Mouse (Mus musculus) hindbrain, embryonic 12.5 days (tissue): ENCODE data around the gene Adgb. TPM values are rescaled to one million over a fixed set of nuclear protein-coding genes. Genes with fewer than 3 reads are reported as not detected.

Source experiments
- ATAC-seq: fragments of 200-750 bp; cut with Nextera tagmentation; 2 replicates; pipeline ENCODE4 v1.8.0; 2017; ENCODE audit warnings: moderate TSS enrichment; ENCODE audit not compliant: low FRiP score
- H3K27ac ChIP-seq: fragments of 300-500 bp; sonication (generic); 2 replicates; pipeline ENCODE4 v1.5.1; 2016; ENCODE audit warnings: mild to moderate bottlenecking
- H3K27me3 ChIP-seq: fragments of 300-500 bp; sonication (generic); 2 replicates; pipeline ENCODE4 v1.6.1; 2016; ENCODE audit warnings: mild to moderate bottlenecking
- H3K36me3 ChIP-seq: fragments of 300-500 bp; sonication (generic); 2 replicates; pipeline ENCODE4 v1.6.1; 2016; ENCODE audit warnings: mild to moderate bottlenecking
- H3K4me1 ChIP-seq: fragments of 300-500 bp; sonication (generic); 2 replicates; pipeline ENCODE4 v1.6.1; 2016
- H3K4me2 ChIP-seq: fragments of 300-500 bp; sonication (generic); replicated peaks from 2 replicates; pipeline ENCODE4 v1.6.1; 2016; ENCODE audit warnings: mild to moderate bottlenecking
- H3K4me3 ChIP-seq: fragments of 300-500 bp; sonication (generic); 2 replicates; pipeline ENCODE4 v1.5.1; 2016; ENCODE audit warnings: mild to moderate bottlenecking
- H3K9ac ChIP-seq: fragments of 300-500 bp; sonication (generic); 2 replicates; pipeline ENCODE4 v1.6.1; 2016; ENCODE audit warnings: mild to moderate bottlenecking, moderate library complexity
- H3K9me3 ChIP-seq: fragments of 300-500 bp; sonication (generic); replicated peaks from 2 replicates; pipeline ENCODE4 v1.6.1; 2016; ENCODE audit warnings: mild to moderate bottlenecking
- WGBS: fragments of 180-500 bp; shearing (Covaris S2); methylation state at CpG from one replicate; pipeline ENCODE4 v1.1.7; 2016; 5-methylcytosine and 5-hydroxymethylcytosine counted together
- polyA plus RNA-seq: library from polyadenylated mRNA; unstranded; fragments of >200 nt; fragmentation: Nextera tagmentation; extraction: Ambion mirVana; gene quantifications from 2 replicates; pipeline ENCODE4 v1.2.1, GENCODE M21; 2016

Gene Adgb
- polyA plus RNA-seq, 1 experiment from 2014 or later, result 0.53 TPM

- no peaks in the 10 kb centered on the region for H3K9me3 ChIP-seq
- ATAC-seq, result no peak
Observed at GRCm38 (mm10) chr10:10429635-10430034, 42.5 kb downstream of the Adgb start.

GRCm38 (mm10) chr10:10429032-10429431 lies 43.1 kb downstream of the Adgb start:
- Histone ChIP-seq H3K36me3 (no peaks in the 10 kb centered on the region), H3K4me3 (no peak overlapping the region), H3K4me2 (no peak overlapping the region), H3K27me3 (no peaks in the 10 kb centered on the region), H3K9ac (no peak overlapping the region), H3K9me3 (no peaks in the 10 kb centered on the region), H3K27ac (no peak overlapping the region), H3K4me1 (no peaks in the 10 kb centered on the region)
- ATAC-seq, result no peak
- WGBS, result 88% methylated on average over 7 of the region's 7 CpGs

More at GRCm38 (mm10) chr10:10429635-10430034, 42.5 kb downstream of the Adgb start:
- 75% methylated on average over 5 of the region's 5 CpGs for WGBS
- H3K27me3 ChIP-seq, result no peaks in the 10 kb centered on the region
- H3K4me1 ChIP-seq, result no peaks in the 10 kb centered on the region
- H3K9ac ChIP-seq, result no peak overlapping the region
- no peak overlapping the region for H3K4me3 ChIP-seq
- no peak overlapping the region for H3K27ac ChIP-seq
- no peak overlapping the region for H3K4me2 ChIP-seq
- H3K36me3 ChIP-seq, result no peaks in the 10 kb centered on the region

GRCm38 (mm10) chr10:10424383-10424782 lies 47.7 kb downstream of the Adgb start:
- no peaks in the 10 kb centered on the region for H3K9me3 ChIP-seq
- no peak overlapping the region for H3K4me2 ChIP-seq
- no peak overlapping the region for H3K9ac ChIP-seq
- H3K36me3 ChIP-seq, result no peaks in the 10 kb centered on the region
- 96% methylated on average over 2 of the region's 2 CpGs for WGBS
- no peaks in the 10 kb centered on the region for H3K4me1 ChIP-seq
- ATAC-seq, result no peak
- no peak overlapping the region for H3K4me3 ChIP-seq
- no peak overlapping the region for H3K27ac ChIP-seq
- no peaks in the 10 kb centered on the region for H3K27me3 ChIP-seq

- H3K9me3 ChIP-seq, result no peaks in the 10 kb centered on the region
- no peaks in the 10 kb centered on the region for H3K27me3 ChIP-seq
- H3K4me3 ChIP-seq, result no peak overlapping the region
- no peak overlapping the region for H3K4me2 ChIP-seq
- H3K4me1 ChIP-seq, result no peaks in the 10 kb centered on the region
- ATAC-seq, result no peak
- no peaks in the 10 kb centered on the region for H3K36me3 ChIP-seq
- no peak overlapping the region for H3K27ac ChIP-seq
- no peak overlapping the region for H3K9ac ChIP-seq
- WGBS, result 80% methylated on average over 5 of the region's 5 CpGs
Observed at GRCm38 (mm10) chr10:10411046-10411445, 61.1 kb downstream of the Adgb start.

GRCm38 (mm10) chr10:10408166-10408565 lies 64.0 kb downstream of the Adgb start:
- peak; percentile 40; the same call in 1 of the 2 replicates for ATAC-seq
- WGBS, result 60% methylated on average over 3 of the region's 3 CpGs
- H3K4me1 ChIP-seq, result no peaks in the 10 kb centered on the region
- no peaks in the 10 kb centered on the region for H3K36me3 ChIP-seq
- no peaks in the 10 kb centered on the region for H3K9me3 ChIP-seq
- no peaks in the 10 kb centered on the region for H3K27me3 ChIP-seq
- no peak overlapping the region for H3K4me2 ChIP-seq
- no peak overlapping the region for H3K4me3 ChIP-seq
- no peak overlapping the region for H3K27ac ChIP-seq
- H3K9ac ChIP-seq, result no peak overlapping the region

GRCm38 (mm10) chr10:10395784-10396481 lies 76.2 kb downstream of the Adgb start:
- H3K36me3 ChIP-seq, result no peaks in the 10 kb centered on the region
- WGBS, result 75% methylated on average over 4 of the region's 4 CpGs

GRCm38 (mm10) chr10:10374629-10375028 lies 97.5 kb downstream of the Adgb start:
- WGBS, result 58% methylated on average over 1 of the region's 1 CpGs
- Histone ChIP-seq H3K9ac (no peak overlapping the region), H3K4me3 (no peak overlapping the region), H3K4me1 (no peaks in the 10 kb centered on the region), H3K9me3 (no peaks in the 10 kb centered on the region), H3K4me2 (no peak overlapping the region), H3K36me3 (no peaks in the 10 kb centered on the region), H3K27ac (no peak overlapping the region), H3K27me3 (no peaks in the 10 kb centered on the region)
- ATAC-seq, result no peak

More at GRCm38 (mm10) chr10:10395784-10396481, 76.2 kb downstream of the Adgb start:
- Histone ChIP-seq H3K9ac (no peak overlapping the region), H3K27ac (no peak overlapping the region), H3K4me2 (no peak overlapping the region), H3K4me1 (no peaks in the 10 kb centered on the region), H3K27me3 (no peaks in the 10 kb centered on the region), H3K9me3 (no peaks in the 10 kb centered on the region), H3K4me3 (no peak overlapping the region)
- ATAC-seq, result no peak

- no peaks in the 10 kb centered on the region for H3K9me3 ChIP-seq
- no peaks in the 10 kb centered on the region for H3K36me3 ChIP-seq
- ATAC-seq, result no peak
- no peak overlapping the region for H3K4me3 ChIP-seq
- H3K4me2 ChIP-seq, result no peak overlapping the region
- no peak overlapping the region for H3K27ac ChIP-seq
- no peaks in the 10 kb centered on the region for H3K4me1 ChIP-seq
- WGBS, result 82% methylated on average over 1 of the region's 1 CpGs
- H3K27me3 ChIP-seq, result no peaks in the 10 kb centered on the region
- no peak overlapping the region for H3K9ac ChIP-seq
Observed at GRCm38 (mm10) chr10:10364025-10364424, 108.1 kb downstream of the Adgb start.

GRCm38 (mm10) chr10:10355605-10356227 lies 116.4 kb downstream of the Adgb start:
- ATAC-seq, result peak; percentile 87
- H3K4me2 ChIP-seq, result no peak overlapping the region
- no peaks in the 10 kb centered on the region for H3K4me1 ChIP-seq
- H3K27ac ChIP-seq, result no peak overlapping the region
- H3K36me3 ChIP-seq, result no peaks in the 10 kb centered on the region
- H3K9me3 ChIP-seq, result no peaks in the 10 kb centered on the region
- H3K4me3 ChIP-seq, result no peak overlapping the region
- H3K27me3 ChIP-seq, result no peaks in the 10 kb centered on the region
- 19% methylated on average over 3 of the region's 3 CpGs for WGBS
- no peak overlapping the region for H3K9ac ChIP-seq

- H3K27ac ChIP-seq, result no peak overlapping the region
- 88% methylated on average over 3 of the region's 3 CpGs for WGBS
Observed at GRCm38 (mm10) chr10:10352184-10352583, 119.9 kb downstream of the Adgb start.

GRCm38 (mm10) chr10:10350550-10350949 lies 121.6 kb downstream of the Adgb start:
- Histone ChIP-seq H3K4me2 (no peak overlapping the region), H3K4me3 (no peak overlapping the region), H3K4me1 (no peaks in the 10 kb centered on the region), H3K27ac (no peak overlapping the region), H3K36me3 (no peaks in the 10 kb centered on the region), H3K9me3 (no peaks in the 10 kb centered on the region), H3K27me3 (no peaks in the 10 kb centered on the region), H3K9ac (no peak overlapping the region)
- 88% methylated on average over 3 of the region's 3 CpGs for WGBS
- no peak for ATAC-seq

More at GRCm38 (mm10) chr10:10352184-10352583, 119.9 kb downstream of the Adgb start:
- no peak for ATAC-seq
- Histone ChIP-seq H3K4me1 (no peaks in the 10 kb centered on the region), H3K36me3 (no peaks in the 10 kb centered on the region), H3K4me2 (no peak overlapping the region), H3K4me3 (no peak overlapping the region), H3K9me3 (no peaks in the 10 kb centered on the region), H3K9ac (no peak overlapping the region), H3K27me3 (no peaks in the 10 kb centered on the region)

GRCm38 (mm10) chr10:10343930-10344329 lies 128.2 kb downstream of the Adgb start:
- no peak for ATAC-seq
- no peak overlapping the region for H3K27ac ChIP-seq
- WGBS, result 93% methylated on average over 3 of the region's 3 CpGs

GRCm38 (mm10) chr10:10325560-10325959 lies 146.6 kb downstream of the Adgb start:
- no peaks in the 10 kb centered on the region for H3K27me3 ChIP-seq
- WGBS, result 81% methylated on average over 2 of the region's 2 CpGs
- no peaks in the 10 kb centered on the region for H3K9me3 ChIP-seq
- H3K27ac ChIP-seq, result no peak overlapping the region
- no peaks in the 10 kb centered on the region for H3K4me1 ChIP-seq
- no peak overlapping the region for H3K9ac ChIP-seq
- no peaks in the 10 kb centered on the region for H3K36me3 ChIP-seq
- H3K4me2 ChIP-seq, result no peak overlapping the region
- no peak overlapping the region for H3K4me3 ChIP-seq
- no peak for ATAC-seq

More at GRCm38 (mm10) chr10:10343930-10344329, 128.2 kb downstream of the Adgb start:
- Histone ChIP-seq H3K9ac (no peak overlapping the region), H3K36me3 (no peaks in the 10 kb centered on the region), H3K27me3 (no peaks in the 10 kb centered on the region), H3K4me3 (no peak overlapping the region), H3K4me2 (no peak overlapping the region), H3K9me3 (no peaks in the 10 kb centered on the region), H3K4me1 (no peaks in the 10 kb centered on the region)
